8 mouse cellular contexts compared by ENCODE assay signal in genomic region chr7:4921824-4922482, GRCm38 (mm10). TPM values are rescaled to one million over a fixed set of nuclear protein-coding genes. Genes with fewer than 3 reads are reported as not detected.
DNase-seq lines count a peak whose midpoint lies in the region; ATAC-seq and TF ChIP-seq lines count a peak whose summit lies in the region.

Gene Nat14, plus strand, starts transcription at chr7:4922028.

- H3K27ac ChIP-seq in cerebellum, adult 2 months (ENCODE audit: insufficient read depth, low read length) = peak within 1 kb of the TSS; percentile 89
- peak within 1 kb of the TSS; percentile 95 for H3K27ac ChIP-seq in neural tube, embryonic 11.5 days (ENCODE audit: low read depth, low read length)
- peak within 1 kb of the TSS; percentile 89 for H3K27ac ChIP-seq in limb, embryonic 10.5 days
- peak within 1 kb of the TSS; percentile 36 for H3K27ac ChIP-seq in stomach, embryonic 16.5 days (ENCODE audit: low read length)

- TF ChIP-seq CTCF in cerebellum, adult 2 months (IDR thresholded peaks at IDR 0.05; ENCODE audit: borderline replicate concordance, insufficient read depth, low read depth, low read length) = no peak

- H3K4me2 ChIP-seq in neural tube, embryonic 11.5 days (ENCODE audit: low read depth) = peak within 1 kb of the TSS; percentile 94
- peak within 1 kb of the TSS; percentile 62 for H3K4me2 ChIP-seq in stomach, embryonic 16.5 days (ENCODE audit: low read depth, low read length)

- no peak for ATAC-seq in cerebellum, adult (ENCODE audit: insufficient number of reproducible peaks, low FRiP score, low TSS enrichment)
- ATAC-seq in neural tube, embryonic 11.5 days (ENCODE audit: insufficient read depth, low FRiP score, low TSS enrichment) = no peak
- ATAC-seq in stomach, embryonic 16.5 days (ENCODE audit: insufficient read depth, low FRiP score) = no peak
- no peak for ATAC-seq in megakaryocyte-erythroid progenitor cell, adult 5-6 weeks (replicated peaks; ENCODE audit: low FRiP score, low TSS enrichment, poor library complexity, severe bottlenecking)

- H3K4me3 ChIP-seq in cerebellum, adult 2 months (replicated peaks; ENCODE audit: insufficient read depth, low read depth, low read length) = peak within 1 kb of the TSS; percentile 51
- peak within 1 kb of the TSS; percentile 37 for H3K4me3 ChIP-seq in neural tube, embryonic 11.5 days (ENCODE audit: low read depth, low read length)
- H3K4me3 ChIP-seq in limb, embryonic 10.5 days = peak within 1 kb of the TSS; percentile 56
- peak within 1 kb of the TSS; percentile 35 for H3K4me3 ChIP-seq in stomach, embryonic 16.5 days (replicated peaks; ENCODE audit: low read length)

- H3K36me3 ChIP-seq in neural tube, embryonic 11.5 days (ENCODE audit: control insufficient read depth, insufficient read depth, low read length) = peaks cover 20% of the 10 kb centered on the region
- H3K36me3 ChIP-seq in limb, embryonic 10.5 days = peaks cover 47% of the 10 kb centered on the region
- H3K36me3 ChIP-seq in stomach, embryonic 16.5 days (ENCODE audit: control insufficient read depth, insufficient read depth, low read length) = peaks cover 18% of the 10 kb centered on the region; the same call in 1 of the 2 replicates

- H3K27me3 ChIP-seq in cerebellum, adult 2 months (ENCODE audit: control insufficient read depth, insufficient read depth, low read length) = no peaks in the 10 kb centered on the region
- H3K27me3 ChIP-seq in neural tube, embryonic 11.5 days (ENCODE audit: control insufficient read depth, insufficient read depth, low read length) = no peaks in the 10 kb centered on the region
- no peaks in the 10 kb centered on the region for H3K27me3 ChIP-seq in limb, embryonic 10.5 days (ENCODE audit: low read depth, poor library complexity, severe bottlenecking)
- H3K27me3 ChIP-seq in stomach, embryonic 16.5 days (ENCODE audit: control insufficient read depth, insufficient read depth, low read length) = no peaks in the 10 kb centered on the region

- peaks cover 3% of the 10 kb centered on the region for H3K4me1 ChIP-seq in cerebellum, adult 2 months (ENCODE audit: control insufficient read depth, insufficient read depth, low read length)
- peaks cover 44% of the 10 kb centered on the region for H3K4me1 ChIP-seq in neural tube, embryonic 11.5 days (ENCODE audit: control insufficient read depth, insufficient read depth, low read length)
- peaks cover 74% of the 10 kb centered on the region for H3K4me1 ChIP-seq in limb, embryonic 10.5 days
- peaks cover 44% of the 10 kb centered on the region for H3K4me1 ChIP-seq in stomach, embryonic 16.5 days (ENCODE audit: control insufficient read depth, insufficient read depth, low read length)

- WGBS in cerebellum, adult 2 months = 16% methylated on average over 8 of the region's 8 CpGs
- 40% methylated on average over 8 of the region's 8 CpGs for WGBS in neural tube, embryonic 11.5 days
- 38% methylated on average over 8 of the region's 8 CpGs for WGBS in limb, embryonic 10.5 days
- WGBS in stomach, embryonic 16.5 days = 35% methylated on average over 8 of the region's 8 CpGs

- H3K9ac ChIP-seq in neural tube, embryonic 11.5 days (ENCODE audit: low read length) = peak within 1 kb of the TSS; percentile 54
- H3K9ac ChIP-seq in stomach, embryonic 16.5 days (ENCODE audit: low read length) = peak within 1 kb of the TSS; percentile 58

- no peak for DNase-seq in cerebellum, adult 2 months
- no peak for DNase-seq in neural tube, embryonic 11.5 days (ENCODE audit: low spot score)
- DNase-seq in neural tube, embryonic 10.5 days (ENCODE audit: extremely low spot score, low spot score) = no peak
- no peak for DNase-seq in limb, embryonic 10.5 days (ENCODE audit: low spot score)
- no peak for DNase-seq in right cerebral cortex, postnatal 4 days

- no peaks in the 10 kb centered on the region for H3K9me3 ChIP-seq in neural tube, embryonic 11.5 days (ENCODE audit: control insufficient read depth, low read length)
- 0 out of 2 replicates have a peak, but pooled peaks cover 1% of the 10 kb centered on the region for H3K9me3 ChIP-seq in limb, embryonic 10.5 days (replicated peaks)
- H3K9me3 ChIP-seq in stomach, embryonic 16.5 days (replicated peaks; ENCODE audit: control insufficient read depth, low read length) = no peaks in the 10 kb centered on the region

- no peak for TF ChIP-seq POLR2A in cerebellum, adult 2 months (IDR thresholded peaks at IDR 0.05; ENCODE audit: borderline replicate concordance, insufficient read depth, low read length)

RNA-seq across cellular contexts. Expression of gene Nat14, which starts in this region (rescaled TPM):
- polyA plus RNA-seq in cerebellum, adult 2 months (2012; rRNA removed) = 33.5 and 37.5 TPM in 2 replicates
- 6.4 and 7.1 TPM in 2 replicates for polyA plus RNA-seq in neural tube, embryonic 11.5 days (2014; fragmentation: Nextera tagmentation; extraction: Ambion mirVana)
- 2.8 and 4.9 TPM in 2 replicates for polyA plus RNA-seq in limb, embryonic 10.5 days (2016; fragmentation: Nextera tagmentation; extraction: Ambion mirVana)
- polyA plus RNA-seq in stomach, embryonic 16.5 days (2015; fragmentation: Nextera tagmentation; extraction: Ambion mirVana) = 3.0 and 4.0 TPM in 2 replicates
- 6.6 TPM in 1 of 2 replicates, not detected in the other for total RNA-seq in megakaryocyte-erythroid progenitor cell, adult 5-6 weeks (2014; fragmentation: Nextera tagmentation)
- total RNA-seq in megakaryocyte-erythroid progenitor cell, adult 5-6 weeks (2017) = 0.23 and 1.9 TPM in 2 replicates

Comparison
In these comparisons a context has a peak if more than half of its experiments do, and no peak if none do; other contexts are left out.
1. H3K27ac ChIP-seq: peak in every context shown above with its lines; median percentile 95 in neural tube, embryonic 11.5 days; 89 in cerebellum, adult 2 months; 89 in limb, embryonic 10.5 days; 36 in stomach, embryonic 16.5 days.